Mouse (Mus musculus) kidney, postnatal 36 days (tissue): ENCODE results near the gene Actr1a.

Experiments
- DNase-seq, 2 experiments: peaks; one replicate each; pipeline ENCODE4 v3.0.0; 2021 to 2022; ENCODE audit warnings: mixed read lengths in 2 of 2

Actr1a gene

GRCm38 (mm10) chr19:46395109-46396009 is at the start of gene Actr1a:
Gene Actr1a (minus strand): TSS chr19:46395748.
- DNase-seq = peak; percentile 98

GRCm38 (mm10) chr19:46444209-46444608 is 48.7 kb upstream of the Actr1a start:
- DNase-seq = peak; percentile 87

- DNase-seq = no peak
Observed at GRCm38 (mm10) chr19:46443509-46443908, 48.0 kb upstream of the Actr1a start.

GRCm38 (mm10) chr19:46435492-46435891 is 39.9 kb upstream of the Actr1a start:
- DNase-seq = no peak

GRCm38 (mm10) chr19:46434591-46434990 is 39.0 kb upstream of the Actr1a start:
- no peak for DNase-seq

- peak in 1 of 2 experiments; percentile 48 for DNase-seq
Observed at GRCm38 (mm10) chr19:46434148-46434547, 38.6 kb upstream of the Actr1a start.

- DNase-seq = no peak
Observed at GRCm38 (mm10) chr19:46433712-46434111, 38.2 kb upstream of the Actr1a start.

- DNase-seq = peak in 1 of 2 experiments; percentile 56
Observed at GRCm38 (mm10) chr19:46429250-46429649, 33.7 kb upstream of the Actr1a start.

GRCm38 (mm10) chr19:46426488-46426887 is 30.9 kb upstream of the Actr1a start:
- no peak for DNase-seq

GRCm38 (mm10) chr19:46425266-46425665 is 29.7 kb upstream of the Actr1a start:
- DNase-seq = peak; percentile 85 to 91

GRCm38 (mm10) chr19:46422384-46423338 is 27.1 kb upstream of the Actr1a start:
- peak in 1 of 2 experiments; percentile 43 for DNase-seq

- peak; percentile 37 to 51 for DNase-seq
Observed at GRCm38 (mm10) chr19:46420410-46420809, 24.9 kb upstream of the Actr1a start.

- no peak for DNase-seq
Observed at GRCm38 (mm10) chr19:46418051-46418450, 22.5 kb upstream of the Actr1a start.

- DNase-seq = no peak
Observed at GRCm38 (mm10) chr19:46416276-46416675, 20.7 kb upstream of the Actr1a start.

- no peak for DNase-seq
Observed at GRCm38 (mm10) chr19:46414486-46414885, 18.9 kb upstream of the Actr1a start.

GRCm38 (mm10) chr19:46413969-46414368 is 18.4 kb upstream of the Actr1a start:
- no peak for DNase-seq

- peak in 1 of 2 experiments; percentile 37 for DNase-seq
Observed at GRCm38 (mm10) chr19:46412056-46412805, 16.7 kb upstream of the Actr1a start.

- DNase-seq = no peak
Observed at GRCm38 (mm10) chr19:46409506-46409905, 14.0 kb upstream of the Actr1a start.

GRCm38 (mm10) chr19:46406592-46407386 is 11.2 kb upstream of the Actr1a start:
- peak; percentile 78 to 91 for DNase-seq

- DNase-seq = peak in 1 of 2 experiments; percentile 50
Observed at GRCm38 (mm10) chr19:46404030-46404429, 8.5 kb upstream of the Actr1a start.

GRCm38 (mm10) chr19:46400558-46400957 is 5.0 kb upstream of the Actr1a start:
- DNase-seq = peak; percentile 29 to 54
